8 mouse cellular contexts compared by ENCODE assay signal in genomic region chr10:128923935-128924334, GRCm38 (mm10). TPM values are rescaled to one million over a fixed set of nuclear protein-coding genes. Genes with fewer than 3 reads are reported as not detected.
DNase-seq lines count a peak whose midpoint lies in the region; ATAC-seq and TF ChIP-seq lines count a peak whose summit lies in the region.

Gene Bloc1s1, minus strand, starts transcription at chr10:128924035.

- H3K27ac ChIP-seq in left cerebral cortex, adult 2 months = peak within 1 kb of the TSS; percentile 99
- peak within 1 kb of the TSS; percentile 96 for H3K27ac ChIP-seq in bone marrow macrophage, adult 2 months (ENCODE audit: insufficient read depth, low read depth, low read length)
- H3K27ac ChIP-seq in midbrain, embryonic 12.5 days (replicated peaks) = peak within 1 kb of the TSS; percentile 89

- H3K36me3 ChIP-seq in midbrain, embryonic 12.5 days = no peaks in the 10 kb centered on the region

- no peak for DNase-seq in left cerebral cortex, adult 2 months (ENCODE audit: extremely low spot score in 1 of 2, low spot score in 2 of 2)
- no peak for DNase-seq in left cerebral cortex, adult 9 months (ENCODE audit: low spot score in 2 of 2)
- DNase-seq in gastrocnemius, postnatal 4 days (ENCODE audit: low spot score in 2 of 2) = no peak
- DNase-seq in large intestine, adult 2 months (ENCODE audit: low read depth, low spot score) = no peak
- no peak for DNase-seq in right cerebral cortex, postnatal 14 days
- no peak for DNase-seq in cerebellum, postnatal 36 days

- intact Hi-C loops in left cerebral cortex, adult 2 months (cut with DNase I) = no loop called here

- peak within 1 kb of the TSS; percentile 81 for H3K9ac ChIP-seq in midbrain, embryonic 12.5 days (replicated peaks)

- H3K4me1 ChIP-seq in bone marrow macrophage, adult 2 months (ENCODE audit: control insufficient read depth, insufficient read depth, low read length) = peaks cover 16% of the 10 kb centered on the region
- peaks cover 33% of the 10 kb centered on the region for H3K4me1 ChIP-seq in midbrain, embryonic 12.5 days

- H3K4me2 ChIP-seq in midbrain, embryonic 12.5 days (replicated peaks) = peak within 1 kb of the TSS; percentile 66

- 42% methylated on average over 9 of the region's 9 CpGs for WGBS in large intestine, adult 2 months
- 73% methylated on average over 9 of the region's 9 CpGs for WGBS in midbrain, embryonic 12.5 days

- no peak for TF ChIP-seq POLR2A in bone marrow macrophage, adult 2 months (IDR thresholded peaks at IDR 0.05; ENCODE audit: borderline replicate concordance, low read depth, low read length)

- TF ChIP-seq CTCF in left cerebral cortex, adult 2 months (IDR thresholded peaks at IDR 0.05) = no peak
- no peak for TF ChIP-seq CTCF in bone marrow macrophage, adult 2 months (IDR thresholded peaks at IDR 0.05; ENCODE audit: low read depth, low read length)

- ATAC-seq in midbrain, embryonic 12.5 days (ENCODE audit: low FRiP score, low read depth) = no peak

- H3K4me3 ChIP-seq in left cerebral cortex, adult 2 months = peak within 1 kb of the TSS; percentile 82
- peak within 1 kb of the TSS; percentile 88 for H3K4me3 ChIP-seq in bone marrow macrophage, adult 2 months (ENCODE audit: insufficient read depth, low read length)
- H3K4me3 ChIP-seq in midbrain, embryonic 12.5 days = peak within 1 kb of the TSS; percentile 67

- no peaks in the 10 kb centered on the region for H3K9me3 ChIP-seq in midbrain, embryonic 12.5 days

- H3K27me3 ChIP-seq in midbrain, embryonic 12.5 days = peaks cover 14% of the 10 kb centered on the region

RNA-seq across cellular contexts. Expression of gene Bloc1s1, which starts in this region (rescaled TPM):
- total RNA-seq in left cerebral cortex, adult 2 months (2021) = 10 to 100 TPM; 78.8 to 80.8 TPM
- polyA plus RNA-seq in bone marrow macrophage, adult 2 months (2012; ENCODE audit: insufficient read depth, insufficient read length, missing spikeins) = 125 TPM in 2 replicates
- 100 to 1,000 TPM; 218 to 231 TPM for total RNA-seq in gastrocnemius, postnatal 4 days (2021)
- polyA plus RNA-seq in large intestine, adult 2 months (2012; rRNA removed) = 126 and 147 TPM in 2 replicates
- polyA plus RNA-seq in midbrain, embryonic 12.5 days (2016; fragmentation: Nextera tagmentation; extraction: Ambion mirVana) = 235 and 249 TPM in 2 replicates
